Mouse (Mus musculus): ENCODE measurements around the gene Dnase2a. TPM values are rescaled to one million over a fixed set of nuclear protein-coding genes. Genes with fewer than 3 reads are reported as not detected.

Gene Dnase2a
- polyA plus RNA-seq, 2 experiments from 2014 or later = 15.1 to 18.1 TPM

Other genes starting within 250 kb of the Dnase2a start
- 10 to 100 TPM; 54.7 to 56.1 TPM for gene Ier2, start 245.7 kb upstream of the Dnase2a start, polyA plus RNA-seq (2017; shearing (Covaris generic))
- 10 to 100 TPM; 32.6 to 49.8 TPM for gene Trmt1, start 222.3 kb upstream of the Dnase2a start, polyA plus RNA-seq (2017; shearing (Covaris generic))
- 10 to 100 TPM in 1 of 2 experiments, 1 to 10 TPM in 1; 9.4 to 12.5 TPM for gene Nacc1, start 220.7 kb upstream of the Dnase2a start, polyA plus RNA-seq (2017; shearing (Covaris generic))
- gene Lyl1, start 207.1 kb upstream of the Dnase2a start, polyA plus RNA-seq (2017; shearing (Covaris generic)) = 1 to 10 TPM in 1 of 2 experiments, under 1 TPM in 1; 0.85 to 1.2 TPM
- 10 to 100 TPM; 20.2 to 37.5 TPM for gene G430095P16Rik, start 185.6 kb upstream of the Dnase2a start, polyA plus RNA-seq (2017; shearing (Covaris generic))
- gene Nfix, start 108.2 kb upstream of the Dnase2a start, polyA plus RNA-seq (2017; shearing (Covaris generic)) = 1 to 10 TPM; 2.0 to 2.2 TPM
- gene Dand5, start 85.7 kb upstream of the Dnase2a start, polyA plus RNA-seq (2017; shearing (Covaris generic)) = 1 to 10 TPM; 4.2 to 4.5 TPM
- 10 to 100 TPM; 18.5 to 21.5 TPM for gene Gadd45gip1, start 77.0 kb upstream of the Dnase2a start, polyA plus RNA-seq (2017; shearing (Covaris generic))
- 100 to 1,000 TPM; 125 to 131 TPM for gene Rad23a, start 67.9 kb upstream of the Dnase2a start, polyA plus RNA-seq (2017; shearing (Covaris generic))
- 100 to 1,000 TPM; 269 to 303 TPM for gene Calr, start 61.6 kb upstream of the Dnase2a start, polyA plus RNA-seq (2017; shearing (Covaris generic))
- 10 to 100 TPM; 45.8 to 58.4 TPM for gene Farsa, start 51.6 kb upstream of the Dnase2a start, polyA plus RNA-seq (2017; shearing (Covaris generic))
- gene Syce2, start 36.4 kb upstream of the Dnase2a start, polyA plus RNA-seq (2017; shearing (Covaris generic)) = 10 to 100 TPM in 1 of 2 experiments, 1 to 10 TPM in 1; 8.2 to 15.0 TPM
- gene Gcdh, start 14.6 kb upstream of the Dnase2a start, polyA plus RNA-seq (2017; shearing (Covaris generic)) = 10 to 100 TPM; 11.3 to 15.1 TPM
- gene Klf1, start 6.6 kb upstream of the Dnase2a start, polyA plus RNA-seq (2017; shearing (Covaris generic)) = 1 to 10 TPM in 1 of 2 experiments, not detected in 1; 1.1 TPM
- 1 to 10 TPM in 1 of 2 experiments, under 1 TPM in 1; 0.64 to 1.0 TPM for gene Mast1, start 28.8 kb downstream of the Dnase2a start, polyA plus RNA-seq (2017; shearing (Covaris generic))
- not detected for gene Rtbdn, start 38.4 kb downstream of the Dnase2a start, polyA plus RNA-seq (2017; shearing (Covaris generic))
- gene Gm49661, start 60.9 kb downstream of the Dnase2a start, polyA plus RNA-seq (2017; shearing (Covaris generic)) = not detected
- gene Prdx2, start 61.0 kb downstream of the Dnase2a start, polyA plus RNA-seq (2017; shearing (Covaris generic)) = 100 to 1,000 TPM; 246 to 312 TPM
- 10 to 100 TPM; 68.9 to 91.0 TPM for gene Rnaseh2a, start 61.2 kb downstream of the Dnase2a start, polyA plus RNA-seq (2017; shearing (Covaris generic))
- gene Junb, start 70.2 kb downstream of the Dnase2a start, polyA plus RNA-seq (2017; shearing (Covaris generic)) = 10 to 100 TPM; 28.9 to 30.5 TPM
- gene Hook2, start 82.0 kb downstream of the Dnase2a start, polyA plus RNA-seq (2017; shearing (Covaris generic)) = 1 to 10 TPM; 2.6 to 3.0 TPM
- gene Best2, start 106.0 kb downstream of the Dnase2a start, polyA plus RNA-seq (2017; shearing (Covaris generic)) = not detected
- 10 to 100 TPM; 55.6 to 98.1 TPM for gene Asna1, start 116.7 kb downstream of the Dnase2a start, polyA plus RNA-seq (2017; shearing (Covaris generic))
- gene Trir, start 118.3 kb downstream of the Dnase2a start, polyA plus RNA-seq (2017; shearing (Covaris generic)) = 10 to 100 TPM; 26.8 to 30.5 TPM
- 10 to 100 TPM in 1 of 2 experiments, 1 to 10 TPM in 1; 9.2 to 19.4 TPM for gene Tnpo2, start 128.4 kb downstream of the Dnase2a start, polyA plus RNA-seq (2017; shearing (Covaris generic))
- 1 to 10 TPM; 2.8 to 3.1 TPM for gene Fbxw9, start 151.5 kb downstream of the Dnase2a start, polyA plus RNA-seq (2017; shearing (Covaris generic))
- gene Gm5741, start 159.4 kb downstream of the Dnase2a start, polyA plus RNA-seq (2017; shearing (Covaris generic)) = not detected
- gene Dhps, start 163.2 kb downstream of the Dnase2a start, polyA plus RNA-seq (2017; shearing (Covaris generic)) = 10 to 100 TPM; 28.3 to 29.8 TPM
- 100 to 1,000 TPM; 132 to 134 TPM for gene Wdr83os, start 172.2 kb downstream of the Dnase2a start, polyA plus RNA-seq (2017; shearing (Covaris generic))
- gene Wdr83, start 172.7 kb downstream of the Dnase2a start, polyA plus RNA-seq (2017; shearing (Covaris generic)) = 10 to 100 TPM; 33.1 to 46.7 TPM
- gene Man2b1, start 174.7 kb downstream of the Dnase2a start, polyA plus RNA-seq (2017; shearing (Covaris generic)) = 10 to 100 TPM; 64.8 to 82.0 TPM
- not detected for gene Zfp791, start 214.5 kb downstream of the Dnase2a start, polyA plus RNA-seq (2017; shearing (Covaris generic))
- under 1 TPM in 1 of 2 experiments, not detected in 1; 0.20 TPM for gene Cks1brt, start 243.4 kb downstream of the Dnase2a start, polyA plus RNA-seq (2017; shearing (Covaris generic))